Mouse (Mus musculus) heart, adult 2 months (tissue): Measurements from ENCODE around the gene Tspan9.

Experiments
- CTCF ChIP-seq: fragments of 200-600 bp; IDR thresholded peaks from 2 replicates; pipeline ENCODE4 v1.8.1; 2022; ENCODE audit warnings: antibody characterized with exemption, mild to moderate bottlenecking, moderate library complexity
- EP300 ChIP-seq: fragments of 200-500 bp; IDR thresholded peaks from 2 replicates; pipeline ENCODE4 v1.6.1; 2011; ENCODE audit warnings: low read depth, low read length, control low read depth; ENCODE audit not compliant: insufficient read depth
- POLR2A ChIP-seq: fragments of 200-500 bp; IDR thresholded peaks from 2 replicates; pipeline ENCODE4 v1.6.1; 2011; ENCODE audit warnings: mild to moderate bottlenecking, low read depth, low read length, control low read depth; ENCODE audit not compliant: insufficient read depth

DNA sequence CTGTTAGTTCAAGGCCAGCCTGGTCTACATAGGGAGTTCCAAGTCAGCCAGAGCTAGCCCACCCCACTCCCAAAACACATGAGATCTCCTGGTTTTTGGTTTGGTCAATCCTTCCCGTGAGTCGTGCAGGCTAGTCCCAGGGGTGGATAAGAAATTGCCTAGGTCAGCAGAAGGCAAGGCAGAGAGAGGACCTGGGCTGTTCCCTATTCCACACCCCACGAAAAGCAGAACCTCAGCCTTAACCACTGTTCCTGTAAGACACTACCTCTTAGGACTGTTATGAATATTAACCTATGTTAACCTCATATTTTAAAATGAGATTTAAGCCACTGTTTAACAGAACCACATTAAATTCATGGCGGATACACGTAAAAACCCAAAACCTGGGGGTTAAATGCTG lies 8.4 kb downstream of the Tspan9 start:
- TF ChIP-seq POLR2A (no peak), EP300 (no peak), CTCF (no peak)
